Mouse (Mus musculus): ENCODE results near the gene Ccdc43.
"Not testable (repeated sequence)": the region's sequence is repeated elsewhere in the genome, so short reads cannot be mapped to it uniquely, and the experiment has no call there.

Ccdc43 gene

GRCm38 (mm10) chr11:102697338-102698017, at the start of gene Ccdc43:
Ccdc43 (minus strand) TSS chr11:102697782.
- peak; percentile 89 for DNase-seq (ENCODE audit: low spot score in 2 of 2)

- DNase-seq (ENCODE audit: low spot score in 2 of 2): no peak
Measured at GRCm38 (mm10) chr11:102744746-102745145, 47.2 kb upstream of the Ccdc43 start.

- DNase-seq (ENCODE audit: low spot score in 2 of 2): no peak
Measured at GRCm38 (mm10) chr11:102742843-102743242, 45.3 kb upstream of the Ccdc43 start.

GRCm38 (mm10) chr11:102742066-102742465, 44.5 kb upstream of the Ccdc43 start:
- peak in 1 of 2 experiments; percentile 48 for DNase-seq (ENCODE audit: low spot score in 2 of 2)

GRCm38 (mm10) chr11:102741129-102741950, 43.8 kb upstream of the Ccdc43 start:
- DNase-seq (ENCODE audit: low spot score in 2 of 2): peak in 1 of 2 experiments; percentile 66

- no peak for DNase-seq (ENCODE audit: low spot score in 2 of 2)
Measured at GRCm38 (mm10) chr11:102740634-102741033, 43.1 kb upstream of the Ccdc43 start.

- peak; percentile 87 to 90 for DNase-seq (ENCODE audit: low spot score in 2 of 2)
Measured at GRCm38 (mm10) chr11:102739278-102739966, 41.8 kb upstream of the Ccdc43 start.

GRCm38 (mm10) chr11:102738046-102738445, 40.5 kb upstream of the Ccdc43 start:
- DNase-seq (ENCODE audit: low spot score in 2 of 2): no peak

- no peak for DNase-seq (ENCODE audit: low spot score in 2 of 2)
Measured at GRCm38 (mm10) chr11:102734961-102735360, 37.4 kb upstream of the Ccdc43 start.

GRCm38 (mm10) chr11:102733146-102733545, 35.6 kb upstream of the Ccdc43 start:
- DNase-seq (ENCODE audit: low spot score in 2 of 2): no peak

- DNase-seq (ENCODE audit: low spot score in 2 of 2): no peak
Measured at GRCm38 (mm10) chr11:102731366-102731765, 33.8 kb upstream of the Ccdc43 start.

- DNase-seq (ENCODE audit: low spot score in 2 of 2): no peak
Measured at GRCm38 (mm10) chr11:102729835-102730234, 32.3 kb upstream of the Ccdc43 start.

- DNase-seq (ENCODE audit: low spot score in 2 of 2): peak; percentile 39 to 41
Measured at GRCm38 (mm10) chr11:102728614-102729013, 31.0 kb upstream of the Ccdc43 start.

GRCm38 (mm10) chr11:102725574-102725973, 28.0 kb upstream of the Ccdc43 start:
- no peak for DNase-seq (ENCODE audit: low spot score in 2 of 2)

- peak in 1 of 2 experiments; percentile 48 for DNase-seq (ENCODE audit: low spot score in 2 of 2)
Measured at GRCm38 (mm10) chr11:102716135-102716534, 18.6 kb upstream of the Ccdc43 start.

GRCm38 (mm10) chr11:102714578-102714977, 17.0 kb upstream of the Ccdc43 start:
- not testable (repeated sequence) for DNase-seq (ENCODE audit: low spot score in 2 of 2)

- DNase-seq (ENCODE audit: low spot score in 2 of 2): no peak
Measured at GRCm38 (mm10) chr11:102712411-102712810, 14.8 kb upstream of the Ccdc43 start.

GRCm38 (mm10) chr11:102702206-102702605, 4.6 kb upstream of the Ccdc43 start:
- DNase-seq (ENCODE audit: low spot score in 2 of 2): not testable (repeated sequence)

GRCm38 (mm10) chr11:102698018-102698476, 465 bp upstream of the Ccdc43 start:
- no peak for DNase-seq (ENCODE audit: low spot score in 2 of 2)

GRCm38 (mm10) chr11:102695289-102695688, 2.3 kb downstream of the Ccdc43 start:
- DNase-seq (ENCODE audit: low spot score in 2 of 2): peak; percentile 47 to 64

- DNase-seq (ENCODE audit: low spot score in 2 of 2): peak; percentile 63 to 75
Measured at GRCm38 (mm10) chr11:102690162-102690561, 7.4 kb downstream of the Ccdc43 start.

Data from right cerebral cortex, postnatal 10 days (tissue).